Mouse (Mus musculus) lung, postnatal 0 days (tissue): ENCODE measurements around the gene Phtf1.

Experiments
- CTCF ChIP-seq: IDR thresholded peaks from 2 replicates; pipeline ENCODE4 v1.5.1; 2016; ENCODE audit warnings: antibody characterized with exemption, mild to moderate bottlenecking
- EP300 ChIP-seq: IDR thresholded peaks from 2 replicates; pipeline ENCODE4 v1.6.1; 2016; ENCODE audit warnings: antibody characterized with exemption, mild to moderate bottlenecking, control low read depth

GRCm38 (mm10) chr3:104032747-104033146 lies 64.8 kb downstream of the Phtf1 start:
- TF ChIP-seq CTCF (no peak), EP300 (no peak)
